Mouse (Mus musculus) limb, embryonic 12.5 days (tissue): ENCODE measurements around the gene Rrp9. TPM values are rescaled to one million over a fixed set of nuclear protein-coding genes. Genes with fewer than 3 reads are reported as not detected.
A peak's percentile ranks its signal among the peaks of the same experiment; 100 is the strongest.

ENCODE experiments used
- ATAC-seq: fragments of 200-750 bp; cut with Nextera tagmentation; 2 replicates; pipeline ENCODE4 v1.8.0; 2017; ENCODE audit warnings: low read depth, moderate TSS enrichment; ENCODE audit not compliant: insufficient number of reproducible peaks, insufficient read depth, low FRiP score, low TSS enrichment
- H3K27ac ChIP-seq: fragments of 300-500 bp; sonication (generic); 2 replicates; pipeline ENCODE4 v1.5.1; 2016; ENCODE audit warnings: mild to moderate bottlenecking, moderate library complexity
- H3K27me3 ChIP-seq: fragments of 300-500 bp; sonication (generic); 2 replicates; pipeline ENCODE4 v1.6.1; 2016; ENCODE audit warnings: mild to moderate bottlenecking, moderate library complexity
- H3K36me3 ChIP-seq: fragments of 300-500 bp; sonication (generic); 2 replicates; pipeline ENCODE4 v1.6.1; 2016; ENCODE audit warnings: mild to moderate bottlenecking, moderate library complexity
- H3K4me1 ChIP-seq: fragments of 300-500 bp; sonication (generic); replicated peaks from 2 replicates; pipeline ENCODE4 v1.6.1; 2016
- H3K4me2 ChIP-seq: fragments of 300-500 bp; sonication (generic); 2 replicates; pipeline ENCODE4 v1.6.1; 2016; ENCODE audit warnings: mild to moderate bottlenecking, moderate library complexity
- H3K4me3 ChIP-seq: fragments of 300-500 bp; sonication (generic); replicated peaks from 2 replicates; pipeline ENCODE4 v1.5.1; 2016; ENCODE audit warnings: mild to moderate bottlenecking
- H3K9ac ChIP-seq: fragments of 300-500 bp; sonication (generic); replicated peaks from 2 replicates; pipeline ENCODE4 v1.6.1; 2016; ENCODE audit warnings: mild to moderate bottlenecking, moderate library complexity
- H3K9me3 ChIP-seq: fragments of 300-500 bp; sonication (generic); 2 replicates; pipeline ENCODE4 v1.6.1; 2016; ENCODE audit warnings: mild to moderate bottlenecking, moderate library complexity
- WGBS: fragments of 180-500 bp; shearing (Covaris S2); methylation state at CpG from one replicate; pipeline ENCODE4 v1.1.7; 2016; 5-methylcytosine and 5-hydroxymethylcytosine counted together
- polyA plus RNA-seq: library from polyadenylated mRNA; unstranded; fragments of >200 nt; fragmentation: Nextera tagmentation; extraction: Ambion mirVana; gene quantifications from 2 replicates; pipeline ENCODE4 v1.2.1, GENCODE M21; 2016

The Rrp9 gene
- polyA plus RNA-seq, 1 experiment from 2014 or later = 59.0 TPM

- 85% methylated on average over 8 of the region's 8 CpGs for whole genome bisulfite sequencing
- no peaks in the 10 kb centered on the region for H3K9me3 ChIP-seq
- no peaks in the 10 kb centered on the region for H3K27me3 ChIP-seq
- H3K36me3 ChIP-seq = no peaks in the 10 kb centered on the region
- H3K4me2 ChIP-seq = peak overlapping the region; percentile 23
- H3K27ac ChIP-seq = 0 out of 2 replicates have a peak overlapping the region, but pooled peaks have one; percentile 29
- no peak overlapping the region for H3K4me3 ChIP-seq
- H3K4me1 ChIP-seq = peaks cover 68% of the 10 kb centered on the region
- H3K9ac ChIP-seq = no peak overlapping the region
- ATAC-seq = no peak
Measured at GRCm38 (mm10) chr9:106449947-106450346, 25.8 kb upstream of the Rrp9 start.

DNA sequence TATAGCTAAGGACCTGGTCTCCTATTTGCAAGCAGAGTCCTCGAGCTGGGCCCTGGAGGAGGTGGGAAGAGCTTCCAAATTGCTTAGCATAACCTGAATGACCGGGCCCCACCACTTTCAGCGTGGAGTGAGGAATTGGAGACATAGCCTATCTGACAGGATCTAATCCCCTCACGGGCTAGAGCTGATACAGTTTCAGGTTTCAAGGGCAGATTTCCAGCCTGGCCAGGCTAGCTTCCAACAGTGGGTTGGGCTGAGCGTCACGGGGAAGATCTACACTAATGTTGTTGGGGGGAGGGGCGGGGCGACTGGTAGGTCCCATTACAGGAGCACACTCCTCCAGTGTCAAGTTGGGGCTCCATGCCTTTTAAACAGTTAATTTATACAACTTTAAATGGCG is 25.1 kb upstream of the Rrp9 start:
- no peak for ATAC-seq
- Histone ChIP-seq H3K4me2 (peak overlapping the region; percentile 23), H3K27me3 (no peaks in the 10 kb centered on the region), H3K4me3 (no peak overlapping the region), H3K36me3 (no peaks in the 10 kb centered on the region), H3K9me3 (no peaks in the 10 kb centered on the region), H3K27ac (peak overlapping the region; percentile 29; the same call in 1 of the 2 replicates), H3K4me1 (peaks cover 73% of the 10 kb centered on the region), H3K9ac (no peak overlapping the region; the same call in 1 of the 2 replicates)
- WGBS = 5% methylated on average over 9 of the region's 9 CpGs

DNA sequence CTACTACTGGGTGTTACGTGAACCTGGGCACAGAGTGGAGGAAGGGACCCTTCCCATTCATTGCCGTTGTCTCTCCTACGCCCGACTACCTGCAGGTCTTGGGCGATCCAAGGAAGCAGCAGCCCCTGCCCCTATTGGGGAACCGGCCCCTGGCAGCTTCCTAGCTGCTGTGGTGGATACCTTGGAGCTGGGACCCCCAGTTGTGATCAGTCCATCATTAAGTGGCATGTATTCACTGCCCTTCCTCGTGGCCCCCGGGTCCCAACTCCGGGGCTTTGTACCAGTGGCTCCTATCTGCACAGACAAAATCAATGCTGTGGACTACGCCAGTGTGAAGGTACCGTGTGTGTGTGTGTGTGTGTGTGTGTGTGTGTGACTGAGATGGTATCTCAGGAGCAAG is 24.5 kb upstream of the Rrp9 start:
- peak overlapping the region; percentile 23; the same call in 1 of the 2 replicates for H3K4me2 ChIP-seq
- H3K9ac ChIP-seq = no peak overlapping the region; the same call in 1 of the 2 replicates
- peak overlapping the region; percentile 29; the same call in 1 of the 2 replicates for H3K27ac ChIP-seq
- H3K36me3 ChIP-seq = peaks cover 3% of the 10 kb centered on the region; the same call in 1 of the 2 replicates
- ATAC-seq = no peak
- H3K4me1 ChIP-seq = peaks cover 74% of the 10 kb centered on the region
- no peak overlapping the region for H3K4me3 ChIP-seq
- WGBS = 71% methylated on average over 11 of the region's 11 CpGs
- no peaks in the 10 kb centered on the region for H3K9me3 ChIP-seq
- no peaks in the 10 kb centered on the region for H3K27me3 ChIP-seq

- no peak for ATAC-seq
- peaks cover 78% of the 10 kb centered on the region for H3K4me1 ChIP-seq
- 0 out of 2 replicates have a peak overlapping the region, but pooled peaks have one; percentile 81 for H3K4me3 ChIP-seq
- H3K9ac ChIP-seq = no peak overlapping the region
- peaks cover 9% of the 10 kb centered on the region; the same call in 1 of the 2 replicates for H3K36me3 ChIP-seq
- no peaks in the 10 kb centered on the region for H3K27me3 ChIP-seq
- H3K27ac ChIP-seq = no peak overlapping the region
- WGBS = 36% methylated on average over 2 of the region's 2 CpGs
- H3K4me2 ChIP-seq = peak overlapping the region; percentile 96; the same call in 1 of the 2 replicates
- H3K9me3 ChIP-seq = no peaks in the 10 kb centered on the region
Measured at GRCm38 (mm10) chr9:106451899-106452298, 23.9 kb upstream of the Rrp9 start.

DNA sequence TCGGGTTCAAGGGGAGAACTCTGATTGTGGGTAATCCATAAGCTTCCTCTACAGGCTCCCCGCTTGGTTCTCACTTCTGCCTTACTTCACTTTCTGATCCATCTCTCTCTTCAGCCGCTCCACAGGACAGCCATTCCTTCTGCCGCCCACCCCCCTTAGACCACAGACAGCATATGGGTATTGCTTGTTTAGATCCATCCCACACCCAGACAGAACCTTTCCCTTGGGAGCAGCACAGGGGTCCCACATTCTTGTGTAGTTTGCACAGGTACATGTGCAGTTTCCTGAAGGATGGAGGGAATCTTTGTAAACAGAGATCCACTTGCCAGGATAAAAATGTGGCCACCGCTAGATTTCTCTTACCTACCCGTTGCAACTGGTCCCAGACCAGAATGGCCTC is 23.4 kb upstream of the Rrp9 start:
- H3K4me1 ChIP-seq = peaks cover 79% of the 10 kb centered on the region
- H3K4me2 ChIP-seq = peak overlapping the region; percentile 96
- no peak for ATAC-seq
- peak overlapping the region; percentile 40; the same call in 1 of the 2 replicates for H3K9ac ChIP-seq
- 13% methylated on average over 6 of the region's 6 CpGs for WGBS
- peaks cover 13% of the 10 kb centered on the region; the same call in 1 of the 2 replicates for H3K36me3 ChIP-seq
- H3K27ac ChIP-seq = peak overlapping the region; percentile 94; the same call in 1 of the 2 replicates
- H3K27me3 ChIP-seq = no peaks in the 10 kb centered on the region
- H3K9me3 ChIP-seq = no peaks in the 10 kb centered on the region
- peak overlapping the region; percentile 81 for H3K4me3 ChIP-seq

- Histone ChIP-seq H3K9me3 (no peaks in the 10 kb centered on the region), H3K4me2 (peak overlapping the region; percentile 96), H3K27ac (peak overlapping the region; percentile 94), H3K4me3 (peak overlapping the region; percentile 81), H3K27me3 (no peaks in the 10 kb centered on the region), H3K4me1 (peaks cover 81% of the 10 kb centered on the region), H3K9ac (peak overlapping the region; percentile 88), H3K36me3 (peaks cover 17% of the 10 kb centered on the region; the same call in 1 of the 2 replicates)
- no peak for ATAC-seq
- WGBS = 0% methylated on average over 7 of the region's 7 CpGs
Measured at GRCm38 (mm10) chr9:106452821-106453220, 22.9 kb upstream of the Rrp9 start.

DNA sequence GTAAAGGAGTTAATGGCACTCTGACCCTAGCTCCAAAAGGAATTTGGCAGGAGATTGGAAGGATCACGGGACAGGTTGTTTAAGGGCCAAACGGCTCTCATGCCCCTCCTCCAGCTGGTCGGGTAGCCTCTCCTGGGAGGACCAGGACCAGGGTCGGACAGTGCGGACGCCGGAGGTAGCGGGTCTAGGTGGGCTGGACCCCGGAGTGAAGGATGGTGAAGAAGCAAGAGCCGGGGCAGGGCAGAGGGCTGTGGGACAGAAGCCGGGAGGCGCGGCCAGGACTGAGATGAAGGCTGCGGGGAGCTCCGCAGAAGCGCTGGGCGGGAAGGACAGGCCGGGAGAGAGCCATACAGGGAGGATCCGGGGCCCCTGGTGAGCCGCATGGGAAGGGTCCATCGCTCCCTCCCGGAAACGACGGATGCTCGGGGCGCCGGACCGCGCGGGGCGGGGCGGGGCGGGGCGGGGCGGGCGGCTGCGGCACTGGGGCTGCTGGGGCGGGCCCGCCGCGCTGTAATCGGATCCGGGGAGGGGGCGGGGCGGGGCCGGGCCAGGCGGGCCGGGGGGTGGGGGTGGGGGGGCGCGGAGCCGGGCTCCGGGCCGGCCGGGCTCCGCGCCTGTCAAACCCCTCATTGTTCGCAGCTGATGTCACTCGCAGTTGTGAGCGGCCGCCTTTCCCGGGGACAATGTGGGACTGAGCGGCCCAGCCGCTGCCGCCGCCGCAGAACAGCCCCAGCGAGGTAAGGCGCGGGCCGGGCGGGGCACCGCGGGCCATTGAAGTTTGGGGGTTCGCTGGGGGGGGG is 22.3 kb upstream of the Rrp9 start, which contains the start of gene Pcbp4:
Gene Pcbp4 (plus strand): TSS at position 21 of the 800 bp plus-strand sequence.
- ATAC-seq = peak; percentile 56
- Histone ChIP-seq H3K4me3 (peak within 1 kb of the TSS; percentile 81), H3K27ac (peak within 1 kb of the TSS; percentile 94), H3K27me3 (no peaks in the 10 kb centered on the region), H3K4me1 (peaks cover 80% of the 10 kb centered on the region), H3K36me3 (peaks cover 21% of the 10 kb centered on the region; the same call in 1 of the 2 replicates), H3K4me2 (peak within 1 kb of the TSS; percentile 96), H3K9ac (peak within 1 kb of the TSS; percentile 88), H3K9me3 (no peaks in the 10 kb centered on the region)
- WGBS = 2% methylated on average over 54 of the region's 74 CpGs

GRCm38 (mm10) chr9:106454071-106454761 is 21.5 kb upstream of the Rrp9 start:
- no peak; the same call in 1 of the 2 replicates for ATAC-seq
- Histone ChIP-seq H3K4me2 (peak overlapping the region; percentile 96), H3K9me3 (no peaks in the 10 kb centered on the region), H3K36me3 (peaks cover 25% of the 10 kb centered on the region; the same call in 1 of the 2 replicates), H3K4me1 (peaks cover 74% of the 10 kb centered on the region), H3K4me3 (peak overlapping the region; percentile 81), H3K9ac (peak overlapping the region; percentile 88), H3K27ac (peak overlapping the region; percentile 94), H3K27me3 (no peaks in the 10 kb centered on the region)
- 0% methylated on average over 17 of the region's 20 CpGs for WGBS

GRCm38 (mm10) chr9:106454888-106455681 is 20.7 kb upstream of the Rrp9 start:
- under 1% methylated on average over 17 of the region's 17 CpGs for WGBS
- Histone ChIP-seq H3K4me3 (peak overlapping the region; percentile 81), H3K9ac (peak overlapping the region; percentile 88), H3K36me3 (peaks cover 29% of the 10 kb centered on the region), H3K9me3 (no peaks in the 10 kb centered on the region), H3K4me2 (peak overlapping the region; percentile 96), H3K27ac (peak overlapping the region; percentile 94), H3K27me3 (no peaks in the 10 kb centered on the region), H3K4me1 (peaks cover 75% of the 10 kb centered on the region)
- 0 out of 2 replicates have a peak, but pooled peaks have one; percentile 17 for ATAC-seq

DNA sequence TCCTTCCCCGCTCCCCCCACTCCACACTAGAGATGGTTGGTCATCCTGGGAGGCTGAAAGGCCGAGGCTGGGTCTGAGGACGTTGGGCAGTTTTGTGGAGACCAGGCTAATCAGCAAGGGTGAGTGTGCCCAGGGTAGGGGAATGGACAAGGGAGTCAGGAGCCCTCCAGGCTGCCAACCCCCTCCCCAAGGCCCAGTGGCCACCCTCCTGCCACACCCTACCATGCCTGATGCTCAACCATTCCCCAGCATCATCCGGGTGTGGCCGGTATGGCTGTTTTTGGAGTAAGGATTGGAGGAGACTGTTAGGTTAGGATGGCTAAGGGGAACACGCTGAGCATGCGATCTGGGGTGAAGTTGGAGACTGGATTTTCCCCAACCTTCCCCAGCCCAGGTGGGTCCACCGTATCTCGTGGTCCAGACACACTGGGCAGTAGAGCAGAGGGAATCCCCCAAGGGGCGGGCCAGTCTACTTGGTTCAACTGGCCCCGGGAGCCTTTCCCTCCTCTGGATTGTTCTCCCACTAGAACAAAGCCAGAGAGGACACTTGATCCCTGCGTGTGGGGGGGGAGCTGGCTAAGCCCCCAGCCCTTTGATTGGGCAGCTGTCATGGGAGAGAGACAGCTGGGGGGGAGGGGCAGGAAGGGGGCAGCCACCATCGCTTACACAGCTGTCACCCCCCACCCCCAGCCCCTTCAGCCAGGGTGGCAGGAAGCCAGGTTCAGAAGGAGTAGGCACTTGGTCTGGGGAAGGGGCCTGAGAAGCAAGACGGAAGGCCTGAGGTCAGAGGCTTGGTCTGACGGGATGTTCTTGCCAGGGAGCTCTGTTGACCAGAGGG is 19.2 kb upstream of the Rrp9 start:
- ATAC-seq = no peak
- peak overlapping the region; percentile 81 for H3K4me3 ChIP-seq
- no peaks in the 10 kb centered on the region for H3K27me3 ChIP-seq
- peaks cover 65% of the 10 kb centered on the region for H3K4me1 ChIP-seq
- H3K27ac ChIP-seq = peak overlapping the region; percentile 94
- peak overlapping the region; percentile 42 for H3K9ac ChIP-seq
- H3K36me3 ChIP-seq = peaks cover 43% of the 10 kb centered on the region
- no peaks in the 10 kb centered on the region for H3K9me3 ChIP-seq
- 38% methylated on average over 15 of the region's 15 CpGs for WGBS
- peak overlapping the region; percentile 96 for H3K4me2 ChIP-seq
